Mouse (Mus musculus) heart, postnatal 36 days (tissue): ENCODE measurements at regions not wholly inside any gene's neighbourhood (a gene's known extent, or its start where the extent isn't known, plus 50 kb on each side); places are given as distances from the start of the nearest gene placed in this dataset.

Source experiments
- DNase-seq, 2 experiments: peaks; one replicate each; pipeline ENCODE4 v3.0.0; 2021 to 2022
- intact Hi-C: fragments of 180-260 bp; cut with DNase I; formaldehyde crosslinking; loops from one replicate; pipeline ENCODE4 v1.15.1; 2025

GRCm38 (mm10) chr5:54741440-54741839, 743.1 kb downstream of the Stim2 start:
- intact Hi-C loops, result no loop called here
- DNase-seq, result no peak

- no peak for DNase-seq
- intact Hi-C loops, result no loop called here
These were observed 748.7 kb downstream of the Stim2 start for GRCm38 (mm10) chr5:54746973-54747372.

GRCm38 (mm10) chr5:54753372-54753771, 755.1 kb downstream of the Stim2 start:
- no peak for DNase-seq
- intact Hi-C loops, result no loop called here

GRCm38 (mm10) chr5:54759657-54760056, 761.4 kb downstream of the Stim2 start:
- no peak for DNase-seq
- intact Hi-C loops, result no loop called here

GRCm38 (mm10) chr5:54763019-54763418, 764.7 kb downstream of the Stim2 start:
- no peak for DNase-seq
- intact Hi-C loops, result no loop called here

GRCm38 (mm10) chr5:54796953-54797450, 798.7 kb downstream of the Stim2 start:
- DNase-seq, result peak; percentile 2 to 3
- intact Hi-C loops, result no loop called here

GRCm38 (mm10) chr5:54827076-54827475, 828.8 kb downstream of the Stim2 start:
- intact Hi-C loops, result no loop called here

More at GRCm38 (mm10) chr5:54827076-54827475, 828.8 kb downstream of the Stim2 start:
- no peak for DNase-seq
